Mouse (Mus musculus): Measurements from ENCODE around the gene Selenbp1.
"Not testable (repeated sequence)": the region's sequence is repeated elsewhere in the genome, so short reads cannot be mapped to it uniquely, and the experiment has no call there.

Selenbp1 gene

DNA sequence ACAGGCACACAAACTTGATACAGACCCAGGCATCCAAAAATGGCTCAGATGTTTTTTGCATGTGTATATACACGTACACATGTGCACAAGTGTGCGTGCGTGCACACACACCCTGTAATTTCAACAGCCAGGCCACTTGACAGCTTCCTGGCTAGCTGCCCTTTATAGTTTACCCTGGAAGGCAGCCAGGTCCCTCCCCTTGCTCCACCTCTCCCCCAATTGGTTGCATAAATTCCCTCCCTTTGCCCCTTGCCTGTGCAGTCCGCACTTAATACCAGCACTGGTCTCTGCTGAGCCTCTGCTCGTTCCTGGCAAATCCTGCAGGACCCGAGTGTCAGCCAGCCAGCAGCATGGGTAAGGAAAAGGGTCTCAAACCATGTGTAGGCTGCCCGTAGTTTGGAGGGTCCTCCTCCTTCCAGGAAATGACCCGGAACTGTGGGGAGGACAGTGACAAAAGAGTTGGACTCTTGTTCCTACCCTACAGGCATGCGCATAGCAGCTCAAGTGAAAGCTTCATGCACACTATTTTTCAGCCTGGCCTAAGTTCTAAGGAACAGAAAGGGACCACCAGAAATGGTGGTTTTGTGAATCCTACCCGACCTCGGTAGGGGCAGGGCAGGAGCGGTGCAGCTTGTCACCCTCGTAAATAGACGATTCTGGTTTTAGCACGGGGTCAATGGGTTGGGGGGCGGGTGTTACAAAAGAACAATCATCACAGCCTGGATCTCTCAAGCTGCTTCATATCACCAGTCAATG lies at the start of gene Selenbp1:
TSS of gene Selenbp1 (plus strand) at position 248 of the 756 bp plus-strand sequence.
- DNase-seq: peak; percentile 26 to 27

DNA sequence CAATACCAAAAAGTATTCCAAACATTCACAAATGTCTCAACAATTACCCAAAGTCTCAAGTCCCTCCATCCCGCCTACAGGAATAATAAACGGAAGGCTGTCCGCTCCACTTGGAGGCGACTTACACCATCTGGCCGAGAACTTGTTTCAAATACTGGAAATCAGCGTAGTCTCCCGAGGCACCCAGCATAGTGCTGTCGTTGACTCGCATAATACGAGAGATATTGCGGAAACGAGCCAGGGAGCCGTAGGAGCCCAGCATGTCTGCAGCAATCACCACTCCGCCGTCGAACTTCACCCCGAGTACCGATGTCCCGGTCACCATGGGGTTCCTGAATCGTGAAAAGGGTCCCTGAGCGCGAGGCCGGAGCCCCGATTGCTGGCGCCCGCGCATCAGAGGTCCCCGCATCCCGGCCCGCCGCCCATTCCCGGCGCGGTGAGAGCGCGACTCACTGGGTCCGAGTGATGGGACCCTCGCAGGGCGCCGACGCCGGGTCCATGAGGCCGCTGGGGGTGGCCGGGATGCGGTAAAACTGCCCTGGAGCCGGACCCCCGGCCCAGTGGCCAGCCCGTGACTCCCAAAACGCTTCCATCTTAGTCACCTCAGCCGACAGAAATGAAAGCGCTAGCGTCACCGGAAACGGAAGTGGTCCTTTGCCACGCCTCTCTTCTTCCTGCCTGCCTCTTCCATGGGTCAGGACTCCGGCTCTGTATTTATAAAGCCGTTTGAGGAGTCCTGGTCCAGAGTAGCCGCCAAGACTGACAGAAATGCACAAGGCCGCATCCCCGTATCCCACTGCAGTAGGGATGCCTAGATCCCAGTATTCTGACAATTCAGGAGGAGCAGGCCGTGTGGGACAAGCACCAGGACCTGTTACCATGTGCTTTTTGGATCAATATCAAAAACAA lies 46.3 kb upstream of the Selenbp1 start, which contains the start of gene Psmb4:
TSS of gene Psmb4 (minus strand) at position 646 of the 909 bp plus-strand sequence.
- DNase-seq: peak; percentile 84 to 88

DNA sequence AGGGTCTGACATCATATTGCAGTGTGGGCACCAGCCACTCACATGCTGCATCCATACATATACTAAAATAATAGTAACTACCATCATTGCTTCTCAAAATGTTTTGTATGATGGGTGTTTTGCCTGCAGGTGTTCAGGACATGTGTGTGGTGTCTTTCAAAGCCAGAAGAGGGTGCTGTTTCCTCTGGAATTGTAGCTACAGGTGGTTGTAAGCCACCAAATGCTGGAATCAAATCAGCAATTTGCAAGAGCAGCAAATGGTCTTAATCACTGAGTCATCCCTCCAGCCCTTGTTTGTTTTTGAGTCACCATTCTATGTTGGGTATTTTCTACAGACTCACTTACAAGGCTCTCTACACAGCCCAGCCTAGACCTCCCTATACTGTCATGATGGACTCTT lies 44.3 kb upstream of the Selenbp1 start:
- DNase-seq: no peak

- DNase-seq: no peak
Measured at GRCm38 (mm10) chr3:94894076-94894475, 38.8 kb upstream of the Selenbp1 start.

DNA sequence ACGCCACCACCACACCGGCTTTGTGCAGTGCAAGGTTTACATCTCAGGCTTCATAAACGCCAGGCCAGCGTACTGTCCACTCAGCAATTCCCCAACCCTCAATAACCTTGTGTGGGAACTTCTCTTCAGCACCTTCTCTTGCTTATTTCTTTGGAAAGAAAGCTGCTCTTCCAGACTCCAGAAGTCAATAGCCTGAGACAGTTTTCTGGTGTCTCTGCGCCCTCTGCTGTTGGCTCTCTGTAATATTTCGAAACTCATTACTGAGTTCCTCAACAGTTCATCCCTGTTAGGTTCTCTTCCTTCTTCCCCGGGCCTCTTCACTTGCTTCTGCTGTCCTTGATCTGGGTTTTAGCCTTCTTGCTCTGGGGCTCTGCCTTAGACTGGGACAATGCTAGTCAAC lies 30.1 kb upstream of the Selenbp1 start:
- DNase-seq: peak; percentile 67 to 68

GRCm38 (mm10) chr3:94904759-94905158 lies 28.1 kb upstream of the Selenbp1 start:
- not testable (repeated sequence) for DNase-seq

GRCm38 (mm10) chr3:94906482-94906881 lies 26.4 kb upstream of the Selenbp1 start:
- DNase-seq: no peak

- DNase-seq: no peak
Measured at GRCm38 (mm10) chr3:94911050-94911693, 21.7 kb upstream of the Selenbp1 start.

GRCm38 (mm10) chr3:94913801-94914200 lies 19.1 kb upstream of the Selenbp1 start:
- no peak for DNase-seq

DNA sequence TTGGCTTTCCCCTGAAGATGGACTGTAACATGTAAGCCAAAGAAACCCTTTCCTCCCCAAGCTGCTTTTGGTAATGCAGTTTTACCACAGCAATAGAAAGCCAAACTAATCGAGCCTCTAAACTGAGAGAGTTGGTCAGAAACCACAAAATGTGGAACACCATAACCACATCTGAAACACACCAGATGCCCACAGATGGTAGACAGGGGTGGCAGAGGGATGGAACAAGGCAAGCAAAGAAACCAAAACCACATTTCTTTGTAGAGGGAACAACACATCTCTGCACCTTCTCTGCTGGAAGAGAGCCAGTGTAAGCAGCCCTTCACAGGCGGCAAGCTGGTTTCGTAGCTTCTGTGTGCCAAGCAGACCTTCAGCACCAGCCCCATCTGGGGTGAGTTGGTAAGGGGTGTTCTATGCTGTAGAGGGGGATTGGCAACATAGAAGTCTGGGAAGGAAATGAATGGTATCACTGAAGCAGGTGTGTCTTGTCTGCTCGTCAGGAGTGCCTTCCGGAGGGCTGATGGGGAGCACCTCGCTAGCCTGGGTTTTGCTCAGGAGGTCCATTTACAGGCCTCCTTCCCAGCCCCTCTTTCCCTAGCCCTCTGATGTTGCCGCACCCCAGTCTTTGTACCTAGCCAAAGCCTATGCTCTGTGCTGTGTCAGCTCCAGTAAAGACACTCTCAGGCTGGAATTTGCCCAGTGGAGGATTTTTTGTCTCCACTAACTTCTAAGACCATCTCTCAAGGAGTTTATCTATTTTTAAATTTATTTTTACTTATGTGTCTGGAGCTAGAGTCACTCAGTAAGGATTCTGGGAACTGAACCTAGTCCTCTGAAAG lies 16.7 kb upstream of the Selenbp1 start:
- DNase-seq: no peak

DNA sequence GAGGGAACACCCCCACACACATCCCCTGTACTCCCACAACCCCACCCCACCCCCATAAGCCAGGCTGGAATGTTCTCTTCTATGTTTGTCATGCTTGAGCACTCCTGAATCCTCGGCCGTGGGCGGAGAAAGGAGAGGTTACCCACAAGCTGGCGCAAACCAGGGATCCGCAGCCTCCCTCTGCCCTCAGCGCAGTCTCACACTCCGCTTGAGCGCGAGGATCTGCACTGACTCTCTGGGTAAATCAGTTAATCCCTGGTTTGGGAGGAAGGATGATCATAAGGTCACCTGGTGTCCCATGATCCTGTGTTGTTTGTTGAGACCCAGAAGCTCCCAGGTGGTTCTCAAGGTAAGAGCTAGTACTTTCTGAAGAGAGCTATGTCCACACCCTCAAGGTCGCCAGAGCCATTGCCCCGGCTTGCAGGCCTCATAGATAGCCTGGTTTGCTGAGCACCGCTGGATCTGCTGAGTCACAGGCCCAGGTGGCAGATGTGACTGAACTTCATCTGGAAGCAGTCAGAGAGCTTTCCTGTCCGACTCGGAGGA lies 15.0 kb upstream of the Selenbp1 start:
- DNase-seq: no peak

- DNase-seq: no peak
Measured at GRCm38 (mm10) chr3:94918845-94919244, 14.0 kb upstream of the Selenbp1 start.

DNA sequence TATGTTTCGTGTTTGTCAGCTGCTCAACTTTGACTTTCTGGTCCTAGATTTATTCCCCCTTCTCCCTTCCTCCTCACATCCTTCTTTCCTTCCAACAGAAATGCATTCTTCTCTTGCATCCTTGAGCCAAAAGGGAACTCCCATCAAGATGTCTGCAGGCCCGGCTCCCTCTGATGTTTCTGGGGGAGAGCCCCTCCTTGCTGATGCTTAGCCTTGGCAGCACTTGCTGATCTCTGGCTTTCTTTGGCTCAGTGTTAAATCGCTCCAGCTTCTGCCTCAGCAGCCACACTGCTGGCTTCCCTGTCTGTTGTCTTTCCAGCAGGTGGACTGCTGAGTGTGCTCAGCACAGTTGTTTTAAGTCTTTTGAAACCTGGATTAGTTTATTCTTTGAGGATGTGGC lies 11.8 kb upstream of the Selenbp1 start:
- DNase-seq: no peak

- no peak for DNase-seq
Measured at GRCm38 (mm10) chr3:94922333-94922732, 10.5 kb upstream of the Selenbp1 start.

- DNase-seq: no peak
Measured at GRCm38 (mm10) chr3:94924688-94925087, 8.2 kb upstream of the Selenbp1 start.

DNA sequence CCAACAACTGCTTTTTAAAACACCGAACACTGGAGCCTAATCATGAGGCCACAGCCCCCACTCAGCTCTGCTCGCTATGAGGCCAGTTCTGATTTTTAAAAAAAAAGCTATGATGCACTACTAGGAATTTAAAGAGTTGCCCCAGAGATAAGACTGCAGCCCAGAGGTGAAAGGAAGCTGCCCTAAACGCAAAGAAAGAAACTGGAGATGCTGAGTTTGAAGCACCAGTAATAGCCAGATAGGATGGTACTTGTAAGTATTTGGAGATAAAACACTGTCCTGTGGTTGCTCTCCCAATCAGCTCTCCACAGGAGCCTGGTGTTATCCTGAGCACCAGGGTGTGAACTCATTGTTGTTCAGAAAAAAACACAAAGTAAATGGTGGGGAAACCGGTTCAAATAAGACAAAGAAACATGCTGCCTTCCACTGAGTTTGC lies 6.5 kb upstream of the Selenbp1 start:
- not testable (repeated sequence) for DNase-seq

DNA sequence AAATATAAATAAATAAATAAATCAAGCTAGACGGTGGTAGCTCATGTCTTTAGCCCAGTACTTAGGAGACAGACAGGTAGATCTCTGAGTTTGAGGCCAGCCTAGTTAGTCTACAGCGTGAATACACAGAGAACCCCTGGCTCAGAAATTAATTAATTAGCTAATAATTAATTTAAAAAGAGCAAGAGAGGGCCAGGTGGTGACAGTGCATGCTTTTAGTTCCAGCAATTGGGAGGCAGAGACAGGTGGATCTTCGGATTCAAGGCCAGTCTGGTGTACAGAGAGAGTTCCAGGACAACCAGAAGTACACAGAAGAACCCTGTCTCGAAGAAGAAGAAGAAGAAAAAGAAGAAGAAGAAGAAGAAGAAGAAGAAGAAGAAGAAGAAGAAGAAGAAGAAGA lies 3.9 kb upstream of the Selenbp1 start:
- not testable (repeated sequence) for DNase-seq

- DNase-seq: not testable (repeated sequence)
Measured at GRCm38 (mm10) chr3:94930386-94931266, 2.2 kb upstream of the Selenbp1 start.

- DNase-seq: not testable (repeated sequence)
Measured at GRCm38 (mm10) chr3:94931427-94932082, 1.3 kb upstream of the Selenbp1 start.

GRCm38 (mm10) chr3:94932279-94932678 lies 577 bp upstream of the Selenbp1 start:
- DNase-seq: not testable (repeated sequence)
